Mouse (Mus musculus) heart, embryonic 14.5 days (tissue): ENCODE measurements around the gene 2010111I01Rik. TPM values are rescaled to one million over a fixed set of nuclear protein-coding genes. Genes with fewer than 3 reads are reported as not detected.

Experiments used
- ATAC-seq: fragments of 200-750 bp; cut with Nextera tagmentation; 2 replicates; pipeline ENCODE4 v1.8.0; 2017; ENCODE audit warnings: low read depth, moderate TSS enrichment; ENCODE audit not compliant: insufficient number of reproducible peaks, insufficient read depth, low FRiP score
- H3K27ac ChIP-seq, 2 experiments: fragments of 200-500 bp in 1 of 2; fragments of 300-500 bp in 1 of 2; sonication (generic) in 1 of 2; replicated peaks in 1 of 2; 2 replicates each; pipeline ENCODE4 v1.5.1; 2012 to 2014; ENCODE audit warnings: low read depth in 2 of 2, low read length in 2 of 2, control low read depth in 1 of 2, mild to moderate bottlenecking in 1 of 2, mixed read lengths in 1 of 2; ENCODE audit not compliant: control insufficient read depth in 1 of 2, insufficient read depth in 1 of 2
- H3K27me3 ChIP-seq: fragments of 300-500 bp; sonication (generic); 2 replicates; pipeline ENCODE4 v1.6.1; 2014; ENCODE audit warnings: mild to moderate bottlenecking, low read length, control low read depth; ENCODE audit not compliant: control insufficient read depth, insufficient read depth
- H3K36me3 ChIP-seq: fragments of 300-500 bp; sonication (generic); 2 replicates; pipeline ENCODE4 v1.6.1; 2014; ENCODE audit warnings: mild to moderate bottlenecking, control low read depth, low read length, mixed read lengths; ENCODE audit not compliant: control insufficient read depth, insufficient read depth
- H3K4me1 ChIP-seq, 2 experiments: fragments of 200-500 bp in 1 of 2; fragments of 300-500 bp in 1 of 2; sonication (generic) in 1 of 2; 2 replicates each; pipeline ENCODE4 v1.6.1; 2012 to 2014; ENCODE audit warnings: low read length in 2 of 2, control low read depth in 1 of 2, mixed read lengths in 1 of 2; ENCODE audit not compliant: control insufficient read depth in 2 of 2, insufficient read depth in 2 of 2
- H3K4me2 ChIP-seq: fragments of 300-500 bp; sonication (generic); 2 replicates; pipeline ENCODE4 v1.6.1; 2014; ENCODE audit warnings: mild to moderate bottlenecking, low read length
- H3K4me3 ChIP-seq, 2 experiments: fragments of 200-500 bp in 1 of 2; fragments of 300-500 bp in 1 of 2; sonication (generic) in 1 of 2; 2 replicates each; pipeline ENCODE4 v1.5.1; 2012 to 2014; ENCODE audit warnings: low read length in 2 of 2, mild to moderate bottlenecking in 2 of 2, control low read depth in 1 of 2, low read depth in 1 of 2, moderate library complexity in 1 of 2; ENCODE audit not compliant: control insufficient read depth in 1 of 2, insufficient read depth in 1 of 2
- H3K9ac ChIP-seq: fragments of 300-500 bp; sonication (generic); 2 replicates; pipeline ENCODE4 v1.6.1; 2014; ENCODE audit warnings: mild to moderate bottlenecking, low read length
- H3K9me3 ChIP-seq: fragments of 300-500 bp; sonication (generic); 2 replicates; pipeline ENCODE4 v1.6.1; 2016; ENCODE audit warnings: low read length, control low read depth; ENCODE audit not compliant: control insufficient read depth
- WGBS: fragments of 180-500 bp; shearing (Covaris S2); extraction: QIAGEN DNeasy Blood & Tissue Kit; methylation state at CpG from one replicate; pipeline ENCODE4 v1.1.7; 2014; 5-methylcytosine and 5-hydroxymethylcytosine counted together
- polyA plus RNA-seq: library from polyadenylated mRNA; unstranded; fragments of >200 nt; fragmentation: Nextera tagmentation; extraction: Ambion mirVana; gene quantifications from 2 replicates; pipeline ENCODE4 v1.2.1, GENCODE M21; 2014

2010111I01Rik gene
- polyA plus RNA-seq, 1 experiment from 2014 or later: 69.5 TPM

DNA sequence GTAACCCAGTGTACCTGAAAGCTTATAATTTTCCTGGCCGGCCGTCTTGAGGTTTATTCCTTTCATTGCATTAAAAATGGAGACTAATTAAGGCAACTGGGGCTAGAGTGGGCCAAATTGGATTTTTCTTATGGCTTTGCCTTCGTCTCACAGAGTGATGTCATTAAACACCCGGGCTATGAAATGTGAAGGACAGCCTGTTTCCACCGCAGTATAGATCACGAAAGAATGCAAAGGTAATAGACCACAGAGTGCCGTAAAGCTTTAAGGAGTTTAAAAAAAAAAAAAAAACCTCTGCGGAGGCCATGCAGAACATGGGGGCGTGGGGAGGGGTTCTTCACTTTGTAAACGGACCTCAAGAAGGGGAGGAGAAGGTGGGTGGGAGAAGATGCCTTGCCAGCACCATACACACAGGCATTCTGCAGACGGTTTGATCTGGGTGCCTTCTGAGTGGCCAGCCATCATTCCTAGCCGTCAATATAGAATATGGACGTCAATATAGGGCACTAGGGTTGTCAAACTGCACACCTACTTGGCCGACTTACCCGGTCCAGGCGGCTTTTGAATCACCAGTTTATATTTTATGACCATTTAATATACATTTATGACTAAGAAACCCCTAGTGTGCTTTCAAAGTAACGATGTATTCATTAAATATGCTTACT is 23.2 kb upstream of the 2010111I01Rik start:
- no peak overlapping the region for H3K9ac ChIP-seq
- no peaks in the 10 kb centered on the region for H3K36me3 ChIP-seq
- no peak for ATAC-seq
- WGBS: 77% methylated on average over 17 of the region's 17 CpGs
- no peak overlapping the region for H3K4me2 ChIP-seq
- H3K4me1 ChIP-seq: peaks cover 0 to 2% of the 10 kb centered on the region in 2 experiments; a peak in 1 of 4 replicates
- H3K27me3 ChIP-seq: no peaks in the 10 kb centered on the region
- no peaks in the 10 kb centered on the region for H3K9me3 ChIP-seq
- H3K27ac ChIP-seq: no peak overlapping the region
- H3K4me3 ChIP-seq: no peak overlapping the region

DNA sequence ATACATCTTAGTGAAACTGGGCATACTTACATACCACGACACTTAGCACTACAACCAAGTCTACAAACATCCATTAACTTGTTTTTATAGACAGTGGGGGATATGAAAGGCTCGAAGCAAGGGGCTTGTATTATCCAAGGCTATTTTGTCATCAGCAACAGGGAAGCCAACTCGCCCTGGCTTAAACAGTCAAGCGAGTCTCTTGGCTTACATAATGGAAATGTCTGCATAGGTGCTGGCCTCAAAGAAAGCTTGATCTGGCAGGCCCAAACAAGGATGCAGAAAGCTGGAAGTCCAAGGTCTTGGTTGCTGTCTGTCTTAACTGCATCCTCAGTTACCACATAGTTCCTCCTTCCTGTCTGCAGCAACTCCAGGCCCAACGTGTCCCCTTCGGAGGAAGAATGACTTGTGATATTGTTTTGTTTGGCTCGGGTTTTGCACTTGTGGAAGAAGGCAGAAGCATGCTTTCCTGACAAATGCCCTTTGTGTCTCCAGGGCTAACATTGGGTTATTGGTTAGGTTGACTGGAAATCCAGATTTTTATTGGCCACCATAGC is 21.3 kb upstream of the 2010111I01Rik start:
- 0 out of 4 replicates have a peak overlapping the region, but pooled peaks of 1 of the 2 experiments have one; percentile 24 for H3K27ac ChIP-seq

DNA sequence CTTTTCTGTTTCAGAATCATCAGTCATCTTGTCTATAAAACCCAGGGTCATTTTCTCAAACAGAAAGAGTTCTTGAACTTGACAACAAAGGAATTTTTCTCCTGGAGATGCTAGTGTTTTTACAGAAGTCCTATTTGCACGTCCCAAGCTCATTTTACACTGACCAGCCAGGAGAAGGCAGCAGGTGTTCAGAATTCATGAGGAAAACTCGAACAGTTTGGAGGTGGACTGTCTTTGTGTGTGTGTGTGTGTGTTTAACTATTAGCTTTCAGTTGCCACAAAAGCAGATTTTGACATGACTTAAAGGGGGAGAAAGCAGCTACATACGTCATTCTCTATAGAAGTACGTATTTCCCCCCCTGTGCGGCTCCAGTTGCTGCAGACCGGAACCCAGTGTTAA is 20.6 kb upstream of the 2010111I01Rik start:
- H3K4me2 ChIP-seq: no peak overlapping the region
- ATAC-seq: no peak
- no peaks in the 10 kb centered on the region for H3K9me3 ChIP-seq
- no peaks in the 10 kb centered on the region for H3K27me3 ChIP-seq
- H3K4me1 ChIP-seq: peaks cover 0 to 2% of the 10 kb centered on the region in 2 experiments; a peak in 1 of 4 replicates
- H3K36me3 ChIP-seq: no peaks in the 10 kb centered on the region
- H3K4me3 ChIP-seq: no peak overlapping the region
- 74% methylated on average over 6 of the region's 6 CpGs for WGBS
- H3K27ac ChIP-seq: 0 out of 4 replicates have a peak overlapping the region, but pooled peaks of 1 of the 2 experiments have one; percentile 24
- no peak overlapping the region for H3K9ac ChIP-seq

More for the DNA sequence above, 21.3 kb upstream of the 2010111I01Rik start:
- Histone ChIP-seq H3K36me3 (no peaks in the 10 kb centered on the region), H3K4me3 (no peak overlapping the region), H3K4me1 (peaks cover 0 to 2% of the 10 kb centered on the region in 2 experiments; a peak in 1 of 4 replicates), H3K27me3 (no peaks in the 10 kb centered on the region), H3K4me2 (no peak overlapping the region), H3K9me3 (no peaks in the 10 kb centered on the region), H3K9ac (no peak overlapping the region)
- WGBS: 63% methylated on average over 7 of the region's 7 CpGs
- no peak for ATAC-seq

DNA sequence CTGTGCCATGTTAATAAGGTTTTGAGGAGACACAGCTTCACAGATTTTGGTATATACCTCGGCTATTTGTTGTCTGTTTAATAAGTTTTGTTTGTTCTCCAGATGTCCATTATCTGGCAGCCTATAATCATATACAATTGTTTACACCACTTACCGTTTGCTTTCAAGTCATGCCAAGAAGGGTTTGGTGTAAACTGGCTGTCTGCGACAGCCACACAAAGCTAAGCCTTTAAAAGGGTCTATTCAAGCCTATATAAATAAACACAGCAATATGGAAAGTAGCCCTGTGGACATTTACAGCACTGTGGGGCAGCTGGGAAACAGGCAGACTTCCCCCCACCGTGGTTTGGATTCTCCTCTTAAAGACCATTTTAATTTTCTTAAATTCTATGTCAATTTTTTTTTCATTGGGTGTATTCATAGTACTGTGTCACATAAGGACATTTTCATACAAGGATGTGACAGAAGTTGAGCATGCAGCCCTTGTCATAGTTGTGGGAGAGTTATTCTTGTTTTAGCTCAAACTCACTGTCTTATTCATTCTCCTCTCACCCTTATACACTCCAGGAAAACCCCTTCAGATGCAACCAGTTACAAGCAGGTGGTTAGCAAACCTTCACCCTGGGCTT is 15.0 kb upstream of the 2010111I01Rik start:
- H3K4me1 ChIP-seq: peaks cover 0 to 2% of the 10 kb centered on the region in 2 experiments; a peak in 1 of 4 replicates
- no peak overlapping the region for H3K9ac ChIP-seq
- WGBS: 60% methylated on average over 4 of the region's 4 CpGs
- ATAC-seq: no peak
- no peak overlapping the region for H3K4me3 ChIP-seq
- H3K9me3 ChIP-seq: no peaks in the 10 kb centered on the region
- H3K36me3 ChIP-seq: no peaks in the 10 kb centered on the region
- no peak overlapping the region for H3K4me2 ChIP-seq
- H3K27ac ChIP-seq: no peak overlapping the region
- no peaks in the 10 kb centered on the region for H3K27me3 ChIP-seq

DNA sequence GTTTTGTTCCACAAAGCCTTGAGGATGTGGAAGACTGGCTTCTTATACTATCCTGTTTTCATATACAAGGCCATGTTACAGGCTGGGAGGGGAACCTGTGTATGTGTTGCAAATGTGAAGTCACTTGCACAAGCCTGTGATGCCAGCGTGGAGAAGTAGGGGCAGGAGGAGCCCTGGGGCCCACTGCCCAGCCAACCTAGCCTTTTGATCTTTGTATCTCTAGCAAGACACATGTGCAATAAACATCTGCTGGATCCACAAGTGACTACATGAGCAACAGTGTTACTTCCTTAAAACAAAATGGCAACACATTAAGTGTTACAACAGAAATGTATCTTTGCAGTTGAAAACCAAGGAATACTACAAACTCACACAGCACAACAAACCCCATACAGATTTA is 13.1 kb upstream of the 2010111I01Rik start:
- Histone ChIP-seq H3K4me1 (peaks cover 0 to 4% of the 10 kb centered on the region in 2 experiments; a peak in 1 of 4 replicates), H3K4me2 (no peak overlapping the region), H3K27me3 (no peaks in the 10 kb centered on the region), H3K27ac (no peak overlapping the region), H3K4me3 (no peak overlapping the region), H3K9me3 (no peaks in the 10 kb centered on the region), H3K9ac (no peak overlapping the region), H3K36me3 (no peaks in the 10 kb centered on the region)
- WGBS: 72% methylated on average over 1 of the region's 1 CpGs
- no peak for ATAC-seq

DNA sequence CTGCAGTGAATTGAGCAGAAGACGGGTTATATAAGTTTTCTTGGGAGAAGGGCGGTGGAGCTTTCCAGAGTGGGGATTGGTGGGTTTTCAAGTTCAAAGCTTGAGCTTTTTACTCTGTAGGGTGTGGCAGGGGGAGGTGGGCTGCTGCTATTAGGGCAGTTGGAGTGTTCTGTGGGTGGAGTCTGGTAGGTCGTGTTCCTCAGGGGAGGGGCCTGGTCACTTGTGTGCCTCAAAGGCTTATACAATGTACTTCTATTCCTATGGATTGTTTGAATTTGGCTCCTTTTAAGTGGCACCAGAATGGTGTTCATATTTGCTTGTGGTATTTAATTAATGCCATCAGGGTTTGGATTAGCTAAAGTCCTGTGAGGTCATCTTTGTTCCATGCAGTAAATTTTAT is 12.6 kb upstream of the 2010111I01Rik start:
- no peaks in the 10 kb centered on the region for H3K36me3 ChIP-seq
- no peak overlapping the region for H3K27ac ChIP-seq
- H3K4me2 ChIP-seq: no peak overlapping the region
- H3K27me3 ChIP-seq: no peaks in the 10 kb centered on the region
- H3K9me3 ChIP-seq: no peaks in the 10 kb centered on the region
- no peak overlapping the region for H3K4me3 ChIP-seq
- peaks cover 3 to 7% of the 10 kb centered on the region in 2 experiments; a peak in 2 of 4 replicates for H3K4me1 ChIP-seq
- 69% methylated on average over 3 of the region's 3 CpGs for WGBS
- ATAC-seq: no peak
- no peak overlapping the region for H3K9ac ChIP-seq

DNA sequence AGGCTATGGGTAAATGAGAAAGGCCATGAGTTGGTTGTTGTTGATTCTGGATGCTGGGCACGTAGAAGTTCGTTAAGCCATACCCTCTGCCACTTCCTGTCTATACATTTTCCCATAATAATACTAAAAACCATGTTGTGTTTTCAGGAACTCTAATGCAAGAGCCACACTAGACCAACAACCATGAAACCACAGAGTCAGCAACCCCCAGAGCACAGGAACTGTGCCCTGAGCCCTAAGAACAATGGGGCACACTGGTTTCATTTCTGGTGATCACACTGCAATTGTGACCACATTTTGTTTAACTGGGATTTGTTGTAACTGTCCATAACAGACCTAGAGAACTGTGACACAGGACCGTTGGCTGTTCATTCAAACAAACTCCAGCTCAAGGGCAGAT is 12.1 kb upstream of the 2010111I01Rik start:
- Histone ChIP-seq H3K4me2 (no peak overlapping the region), H3K27me3 (no peaks in the 10 kb centered on the region), H3K9me3 (no peaks in the 10 kb centered on the region), H3K27ac (no peak overlapping the region), H3K4me3 (no peak overlapping the region), H3K36me3 (no peaks in the 10 kb centered on the region), H3K9ac (no peak overlapping the region), H3K4me1 (peaks cover 3 to 7% of the 10 kb centered on the region in 2 experiments; a peak in 2 of 4 replicates)
- ATAC-seq: no peak
- WGBS: 79% methylated on average over 3 of the region's 3 CpGs
